In the genomic region with DNA sequence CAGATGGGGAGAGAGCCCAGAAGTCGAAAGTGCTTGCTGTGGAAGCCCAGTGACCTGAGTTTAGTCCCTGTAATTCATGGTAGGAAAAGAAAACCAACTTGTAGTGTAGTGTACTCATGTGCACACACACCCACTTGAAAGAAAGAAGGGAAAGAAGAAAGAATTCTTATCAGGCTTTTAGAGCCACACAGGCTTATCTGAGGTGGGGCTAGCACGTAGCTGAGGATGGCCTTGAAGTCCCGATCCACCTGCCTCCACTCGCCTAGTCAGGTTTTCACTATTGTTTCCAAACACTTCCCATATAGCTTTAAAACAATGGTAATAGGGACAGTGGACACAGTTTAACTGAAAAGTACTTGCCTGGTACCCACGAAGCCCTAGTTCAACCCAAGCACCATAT, we compare ENCODE assay signal across 24 mouse cellular contexts. TPM values are rescaled to one million over a fixed set of nuclear protein-coding genes. Genes with fewer than 3 reads are reported as not detected.
DNase-seq lines count a peak whose midpoint lies in the region; ATAC-seq and TF ChIP-seq lines count a peak whose summit lies in the region.
"Had no signal": no experiment of that assay in that cellular context is flagged by ENCODE, and none has a peak within 500 bp of the region (broad histone marks: within the 10 kb centered on the region; RNA-seq: fewer than 3 reads in every experiment).

No protein-coding gene starts in this region.

- peak overlapping the region; percentile 17; the same call in 1 of the 2 replicates for H3K27ac ChIP-seq in heart, embryonic 16.5 days (ENCODE audit: low read length)
- H3K27ac ChIP-seq in heart, embryonic 11.5 days (ENCODE audit: low read depth, low read length): no peak overlapping the region
- no peak overlapping the region for H3K27ac ChIP-seq in intestine, embryonic 15.5 days
- no peak overlapping the region for H3K27ac ChIP-seq in intestine, postnatal 0 days (ENCODE audit: low read depth, low read length)
- H3K27ac ChIP-seq in midbrain, embryonic 16.5 days (ENCODE audit: low read length): 0 out of 2 replicates have a peak overlapping the region, but pooled peaks have one; percentile 2
- H3K27ac ChIP-seq in midbrain, postnatal 0 days (ENCODE audit: low read depth, low read length): no peak overlapping the region
- no peak overlapping the region for H3K27ac ChIP-seq in intestine, embryonic 16.5 days (ENCODE audit: low read length)
- H3K27ac ChIP-seq: embryonic facial prominence, embryonic 10.5 days; embryonic facial prominence, embryonic 12.5 days had no signal

- H3K9ac ChIP-seq in heart, embryonic 16.5 days (ENCODE audit: low read length): no peak overlapping the region
- no peak overlapping the region for H3K9ac ChIP-seq in heart, embryonic 11.5 days (ENCODE audit: low read depth, low read length)
- no peak overlapping the region for H3K9ac ChIP-seq in intestine, embryonic 15.5 days
- H3K9ac ChIP-seq in intestine, postnatal 0 days (ENCODE audit: low read depth, low read length): no peak overlapping the region
- H3K9ac ChIP-seq in midbrain, embryonic 16.5 days (ENCODE audit: low read depth, low read length): no peak overlapping the region
- H3K9ac ChIP-seq in midbrain, postnatal 0 days (replicated peaks; ENCODE audit: low read length, poor library complexity, severe bottlenecking): no peak overlapping the region
- no peak overlapping the region for H3K9ac ChIP-seq in intestine, embryonic 16.5 days (ENCODE audit: low read depth, low read length)
- H3K9ac ChIP-seq: embryonic facial prominence, embryonic 12.5 days; forebrain, embryonic 13.5 days had no signal

- no peaks in the 10 kb centered on the region for H3K36me3 ChIP-seq in heart, embryonic 16.5 days (ENCODE audit: control insufficient read depth, insufficient read depth)
- no peaks in the 10 kb centered on the region for H3K36me3 ChIP-seq in heart, embryonic 11.5 days (ENCODE audit: control insufficient read depth, insufficient read depth, low read length)
- H3K36me3 ChIP-seq in intestine, embryonic 15.5 days: no peaks in the 10 kb centered on the region
- no peaks in the 10 kb centered on the region for H3K36me3 ChIP-seq in intestine, postnatal 0 days (ENCODE audit: control insufficient read depth, insufficient read depth)
- H3K36me3 ChIP-seq in midbrain, embryonic 16.5 days (ENCODE audit: control insufficient read depth, insufficient read depth, low read length): no peaks in the 10 kb centered on the region
- H3K36me3 ChIP-seq in midbrain, postnatal 0 days (ENCODE audit: insufficient read depth, low read length): no peaks in the 10 kb centered on the region
- H3K36me3 ChIP-seq in intestine, embryonic 16.5 days (ENCODE audit: control insufficient read depth, insufficient read depth, low read length): no peaks in the 10 kb centered on the region
- H3K36me3 ChIP-seq: embryonic facial prominence, embryonic 10.5 days; embryonic facial prominence, embryonic 12.5 days; G1E had no signal

- no peaks in the 10 kb centered on the region for H3K4me1 ChIP-seq in heart, embryonic 16.5 days (ENCODE audit: control insufficient read depth, insufficient read depth, low read length)
- no peaks in the 10 kb centered on the region for H3K4me1 ChIP-seq in heart, embryonic 11.5 days (ENCODE audit: control insufficient read depth, insufficient read depth, low read length)
- H3K4me1 ChIP-seq in intestine, embryonic 15.5 days (replicated peaks): 0 out of 2 replicates have a peak, but pooled peaks cover 8% of the 10 kb centered on the region
- no peaks in the 10 kb centered on the region for H3K4me1 ChIP-seq in intestine, postnatal 0 days (replicated peaks; ENCODE audit: control insufficient read depth, insufficient read depth, low read length)
- peaks cover 14% of the 10 kb centered on the region for H3K4me1 ChIP-seq in midbrain, embryonic 16.5 days (ENCODE audit: control insufficient read depth, insufficient read depth, low read length)
- H3K4me1 ChIP-seq in midbrain, postnatal 0 days (ENCODE audit: insufficient read depth, low read length): peaks cover 4% of the 10 kb centered on the region; the same call in 1 of the 2 replicates
- peaks cover 3% of the 10 kb centered on the region; the same call in 1 of the 2 replicates for H3K4me1 ChIP-seq in intestine, embryonic 16.5 days (ENCODE audit: control insufficient read depth, insufficient read depth, low read length)

- 68% methylated on average over 5 of the region's 5 CpGs for WGBS in heart, embryonic 16.5 days
- WGBS in heart, embryonic 11.5 days (ENCODE audit: insufficient replicate concordance): 60% methylated on average over 5 of the region's 5 CpGs
- WGBS in intestine, embryonic 15.5 days: 67% methylated on average over 5 of the region's 5 CpGs
- 44% methylated on average over 5 of the region's 5 CpGs for WGBS in intestine, postnatal 0 days
- WGBS in midbrain, embryonic 16.5 days: 84% methylated on average over 5 of the region's 5 CpGs
- WGBS in midbrain, postnatal 0 days: 87% methylated on average over 5 of the region's 5 CpGs
- WGBS in intestine, embryonic 16.5 days: 67% methylated on average over 5 of the region's 5 CpGs

- no peaks in the 10 kb centered on the region for H3K27me3 ChIP-seq in heart, embryonic 16.5 days (ENCODE audit: control insufficient read depth, insufficient read depth, low read length)
- no peaks in the 10 kb centered on the region for H3K27me3 ChIP-seq in heart, embryonic 11.5 days (ENCODE audit: control insufficient read depth, insufficient read depth, low read length)
- no peaks in the 10 kb centered on the region for H3K27me3 ChIP-seq in intestine, embryonic 15.5 days (replicated peaks)
- no peaks in the 10 kb centered on the region for H3K27me3 ChIP-seq in intestine, postnatal 0 days (replicated peaks; ENCODE audit: control insufficient read depth, insufficient read depth, low read length)
- H3K27me3 ChIP-seq in midbrain, embryonic 16.5 days (ENCODE audit: control insufficient read depth, insufficient read depth, low read depth, low read length): no peaks in the 10 kb centered on the region
- H3K27me3 ChIP-seq in midbrain, postnatal 0 days (ENCODE audit: insufficient read depth, low read length): no peaks in the 10 kb centered on the region
- H3K27me3 ChIP-seq in intestine, embryonic 16.5 days (replicated peaks; ENCODE audit: control insufficient read depth, insufficient read depth, low read length): no peaks in the 10 kb centered on the region
- H3K27me3 ChIP-seq: embryonic facial prominence, embryonic 12.5 days; forebrain, embryonic 13.5 days had no signal

- H3K4me3 ChIP-seq in heart, embryonic 16.5 days (ENCODE audit: low read length): no peak overlapping the region
- H3K4me3 ChIP-seq in heart, embryonic 11.5 days (ENCODE audit: low read depth, low read length): no peak overlapping the region
- no peak overlapping the region for H3K4me3 ChIP-seq in intestine, embryonic 15.5 days (replicated peaks)
- no peak overlapping the region for H3K4me3 ChIP-seq in intestine, postnatal 0 days (ENCODE audit: low read depth, low read length)
- no peak overlapping the region for H3K4me3 ChIP-seq in midbrain, embryonic 16.5 days (ENCODE audit: low read depth, low read length)
- no peak overlapping the region for H3K4me3 ChIP-seq in midbrain, postnatal 0 days (ENCODE audit: low read depth, low read length)
- H3K4me3 ChIP-seq in intestine, embryonic 16.5 days (ENCODE audit: low read length): no peak overlapping the region
- H3K4me3 ChIP-seq: embryonic facial prominence, embryonic 10.5 days; embryonic facial prominence, embryonic 12.5 days; forebrain, embryonic 13.5 days had no signal

- TF ChIP-seq CTCF in intestine, postnatal 0 days (IDR thresholded peaks at IDR 0.05; ENCODE audit: low read depth): no peak
- TF ChIP-seq CTCF in midbrain, postnatal 0 days (IDR thresholded peaks at IDR 0.05): no peak

- no peak for ATAC-seq in heart, embryonic 16.5 days (replicated peaks; ENCODE audit: extremely low read depth, insufficient read depth, low FRiP score)
- ATAC-seq in heart, embryonic 11.5 days (replicated peaks; ENCODE audit: insufficient number of reproducible peaks, low FRiP score, low TSS enrichment): no peak
- peak; percentile 55; the same call in 1 of the 2 replicates for ATAC-seq in intestine, embryonic 15.5 days
- ATAC-seq in intestine, postnatal 0 days: no peak
- no peak for ATAC-seq in midbrain, embryonic 16.5 days
- no peak for ATAC-seq in midbrain, postnatal 0 days (ENCODE audit: low FRiP score)
- peak; percentile 62 for ATAC-seq in intestine, embryonic 16.5 days
- ATAC-seq: activated CD4-positive, CD25-positive, alpha-beta regulatory T cell, adult 4 months; forebrain, embryonic 13.5 days; Patski had no signal

- no peak overlapping the region for H3K4me2 ChIP-seq in heart, embryonic 16.5 days (ENCODE audit: low read depth, low read length)
- H3K4me2 ChIP-seq in heart, embryonic 11.5 days: no peak overlapping the region
- no peak overlapping the region for H3K4me2 ChIP-seq in intestine, embryonic 15.5 days (replicated peaks)
- H3K4me2 ChIP-seq in intestine, postnatal 0 days (replicated peaks; ENCODE audit: low read depth): no peak overlapping the region
- H3K4me2 ChIP-seq in midbrain, embryonic 16.5 days (ENCODE audit: low read length): no peak overlapping the region
- H3K4me2 ChIP-seq in midbrain, postnatal 0 days (ENCODE audit: low read depth, low read length, poor library complexity, severe bottlenecking): no peak overlapping the region
- no peak overlapping the region for H3K4me2 ChIP-seq in intestine, embryonic 16.5 days (ENCODE audit: low read depth, low read length)
- H3K4me2 ChIP-seq: embryonic facial prominence, embryonic 12.5 days; forebrain, embryonic 13.5 days had no signal

- DNase-seq in midbrain, postnatal 0 days (ENCODE audit: low spot score): no peak
- DNase-seq: adrenal gland, adult 8-10 months; adrenal gland, postnatal 14 days; adrenal gland, postnatal 36 days; B cell, adult 2 months; cerebellum, adult 11-12 months; cerebellum, adult 2 months; cerebellum, adult 9-10 months; cerebellum, postnatal 10 days; cerebellum, postnatal 25 days had no signal

- no peaks in the 10 kb centered on the region for H3K9me3 ChIP-seq in heart, embryonic 16.5 days (replicated peaks; ENCODE audit: control insufficient read depth, low read length)
- no peaks in the 10 kb centered on the region for H3K9me3 ChIP-seq in heart, embryonic 11.5 days (replicated peaks; ENCODE audit: control insufficient read depth, low read length)
- no peaks in the 10 kb centered on the region for H3K9me3 ChIP-seq in intestine, embryonic 15.5 days
- no peaks in the 10 kb centered on the region for H3K9me3 ChIP-seq in intestine, postnatal 0 days (ENCODE audit: control insufficient read depth)
- no peaks in the 10 kb centered on the region for H3K9me3 ChIP-seq in midbrain, embryonic 16.5 days (replicated peaks; ENCODE audit: control insufficient read depth, low read length, poor library complexity, severe bottlenecking)
- no peaks in the 10 kb centered on the region for H3K9me3 ChIP-seq in midbrain, postnatal 0 days (ENCODE audit: low read length)
- H3K9me3 ChIP-seq in intestine, embryonic 16.5 days (ENCODE audit: control insufficient read depth, low read length): no peaks in the 10 kb centered on the region
- H3K9me3 ChIP-seq: embryonic facial prominence, embryonic 10.5 days; embryonic facial prominence, embryonic 12.5 days; forebrain, embryonic 13.5 days; G1E had no signal

RNA-seq across cellular contexts. Expression of a gene that starts 31.5 kb away (rescaled TPM):
- 8.7 and 21.5 TPM in 2 replicates for polyA plus RNA-seq in heart, embryonic 16.5 days (2015; fragmentation: Nextera tagmentation; extraction: Ambion mirVana)
- polyA plus RNA-seq in heart, embryonic 11.5 days (2014; fragmentation: Nextera tagmentation; extraction: Ambion mirVana): 0.86 and 0.90 TPM in 2 replicates
- polyA plus RNA-seq in intestine, embryonic 15.5 days (2015; fragmentation: Nextera tagmentation; extraction: Ambion mirVana): 1.8 and 2.1 TPM in 2 replicates
- polyA plus RNA-seq in intestine, postnatal 0 days (2015; fragmentation: Nextera tagmentation; extraction: Ambion mirVana): 4.6 and 4.9 TPM in 2 replicates
- 2.9 and 6.4 TPM in 2 replicates for polyA plus RNA-seq in midbrain, embryonic 16.5 days (2015; fragmentation: Nextera tagmentation; extraction: Ambion mirVana)
- 52.8 and 98.0 TPM in 2 replicates for total RNA-seq in midbrain, postnatal 0 days (2014; rRNA removed)
- polyA plus RNA-seq in midbrain, postnatal 0 days (2015; fragmentation: Nextera tagmentation; extraction: Ambion mirVana): 24.7 and 28.8 TPM in 2 replicates
- polyA plus RNA-seq in intestine, embryonic 16.5 days (2015; fragmentation: Nextera tagmentation; extraction: Ambion mirVana): 1.8 TPM in 2 replicates
- total RNA-seq: CH12.LX, G1E had no signal
- polyA plus RNA-seq: forebrain, embryonic 11.5 days; G1E; Patski had no signal

RNA-seq across cellular contexts. Expression of a gene that starts 55.2 kb away (rescaled TPM):
- 77.5 and 89.6 TPM in 2 replicates for polyA plus RNA-seq in heart, embryonic 16.5 days (2015; fragmentation: Nextera tagmentation; extraction: Ambion mirVana)
- 51.3 and 53.8 TPM in 2 replicates for polyA plus RNA-seq in heart, embryonic 11.5 days (2014; fragmentation: Nextera tagmentation; extraction: Ambion mirVana)
- polyA plus RNA-seq in intestine, embryonic 15.5 days (2015; fragmentation: Nextera tagmentation; extraction: Ambion mirVana): 10.8 and 16.6 TPM in 2 replicates
- polyA plus RNA-seq in intestine, postnatal 0 days (2015; fragmentation: Nextera tagmentation; extraction: Ambion mirVana): 9.7 and 10.4 TPM in 2 replicates
- polyA plus RNA-seq in midbrain, embryonic 16.5 days (2015; fragmentation: Nextera tagmentation; extraction: Ambion mirVana): 6.7 and 9.7 TPM in 2 replicates
- 7.5 and 8.0 TPM in 2 replicates for total RNA-seq in midbrain, postnatal 0 days (2014; rRNA removed)
- 14.5 and 15.1 TPM in 2 replicates for polyA plus RNA-seq in midbrain, postnatal 0 days (2015; fragmentation: Nextera tagmentation; extraction: Ambion mirVana)
- polyA plus RNA-seq in intestine, embryonic 16.5 days (2015; fragmentation: Nextera tagmentation; extraction: Ambion mirVana): 13.2 and 15.6 TPM in 2 replicates

Comparison
In these comparisons a context has a peak if more than half of its experiments do, and no peak if none do; other contexts are left out.
1. ATAC-seq: peak in intestine, embryonic 15.5 days (single experiment) and intestine, embryonic 16.5 days (single experiment); none in heart, embryonic 16.5 days (single experiment), heart, embryonic 11.5 days (single experiment), intestine, postnatal 0 days (single experiment), midbrain, embryonic 16.5 days (single experiment) and midbrain, postnatal 0 days (single experiment).
2. H3K27ac ChIP-seq: peak in heart, embryonic 16.5 days (single experiment) and midbrain, embryonic 16.5 days (single experiment); none in heart, embryonic 11.5 days (single experiment), intestine, embryonic 15.5 days (single experiment), intestine, postnatal 0 days (single experiment), midbrain, postnatal 0 days (single experiment) and intestine, embryonic 16.5 days (single experiment).